Mouse (Mus musculus) CH12.LX (cell line): ENCODE results near the gene 1700008O03Rik. TPM values are rescaled to one million over a fixed set of nuclear protein-coding genes. Genes with fewer than 3 reads are reported as not detected.

Source experiments
- DNase-seq: peaks from one replicate; pipeline ENCODE4 v3.0.0-alpha.2; 2013; ENCODE audit errors: extremely low read depth
- H3K27ac ChIP-seq: 2 replicates; pipeline ENCODE4 v1.5.1; 2012; ENCODE audit warnings: low read depth, mild to moderate bottlenecking, control low read depth, moderate library complexity; ENCODE audit not compliant: insufficient read depth
- H3K27me3 ChIP-seq: replicated peaks from 2 replicates; pipeline ENCODE3; 2012; ENCODE audit warnings: inconsistent platforms
- H3K36me3 ChIP-seq, 2 experiments: replicated peaks in 1 of 2; 2 replicates each; pipeline versions ENCODE3 to v1.6.1; 2012; ENCODE audit warnings: inconsistent platforms in 1 of 2, low read length in 1 of 2, mild to moderate bottlenecking in 1 of 2, mixed read lengths in 1 of 2, moderate library complexity in 1 of 2; ENCODE audit not compliant: control insufficient read depth in 1 of 2, insufficient read depth in 1 of 2
- H3K4me1 ChIP-seq, 2 experiments: 2 replicates each; pipeline ENCODE4 v1.6.1; 2012; ENCODE audit warnings: inconsistent platforms in 1 of 2, moderate library complexity in 1 of 2; ENCODE audit not compliant: insufficient read depth in 2 of 2, control insufficient read depth in 1 of 2
- H3K4me2 ChIP-seq: 2 replicates; pipeline ENCODE4 v1.6.1; 2012; ENCODE audit warnings: low read depth, mild to moderate bottlenecking, control low read depth; ENCODE audit not compliant: poor library complexity, insufficient read depth, severe bottlenecking
- H3K4me3 ChIP-seq, 3 experiments: fragments of 150-350 bp in 1 of 3; sonication (generic) in 1 of 3; replicated peaks in 1 of 3; 2 replicates each; pipeline versions ENCODE3 to v1.5.1; 2011 to 2012; ENCODE audit warnings: low read depth in 2 of 3, low read length in 2 of 3, mild to moderate bottlenecking in 2 of 3, moderate library complexity in 2 of 3, control low read depth in 1 of 3, improper control_type of control experiment in 1 of 3, inconsistent platforms in 1 of 3, mixed read lengths in 1 of 3; ENCODE audit not compliant: poor library complexity in 1 of 3
- H3K79me2 ChIP-seq: replicated peaks from 2 replicates; pipeline ENCODE4 v1.6.1; 2012; ENCODE audit warnings: mild to moderate bottlenecking, moderate library complexity; ENCODE audit not compliant: control insufficient read depth, poor library complexity, insufficient read depth, severe bottlenecking; ENCODE audit errors: extremely low read depth
- H3K9ac ChIP-seq: 2 replicates; pipeline ENCODE4 v1.6.1; 2012; ENCODE audit warnings: low read depth, mild to moderate bottlenecking, control low read depth, moderate library complexity; ENCODE audit not compliant: insufficient read depth
- H3K9me3 ChIP-seq: replicated peaks from 2 replicates; pipeline ENCODE3; 2012; ENCODE audit warnings: low read length, inconsistent platforms, mixed read lengths
- BHLHE40 ChIP-seq: IDR thresholded peaks from 2 replicates; pipeline ENCODE4 v1.6.1; 2011; ENCODE audit warnings: mild to moderate bottlenecking, low read depth, low read length, improper control_type of control experiment
- CHD1 ChIP-seq: IDR thresholded peaks from 2 replicates; pipeline ENCODE4 v1.6.1; 2012; ENCODE audit warnings: low read depth, low read length, improper control_type of control experiment, inconsistent platforms
- E2F4 ChIP-seq: IDR thresholded peaks from 2 replicates; pipeline ENCODE4 v1.6.1; 2011; ENCODE audit warnings: low read depth, low read length, improper control_type of control experiment; ENCODE audit not compliant: insufficient replicate concordance
- ELF1 ChIP-seq: IDR thresholded peaks from 2 replicates; pipeline ENCODE4 v1.6.1; 2014; ENCODE audit warnings: low read depth, mild to moderate bottlenecking, inconsistent platforms, low read length, improper control_type of control experiment
- ETS1 ChIP-seq: conservative IDR thresholded peaks from 2 replicates; pipeline ENCODE4 v1.6.1; 2012; ENCODE audit warnings: low read depth, mild to moderate bottlenecking, inconsistent platforms, low read length, improper control_type of control experiment, moderate library complexity
- IRF4 ChIP-seq: IDR thresholded peaks from 2 replicates; pipeline ENCODE4 v1.6.1; 2014; ENCODE audit warnings: low read depth, mild to moderate bottlenecking, inconsistent platforms, low read length, improper control_type of control experiment
- KAT2A ChIP-seq: IDR thresholded peaks from 2 replicates; pipeline ENCODE4 v1.6.1; 2012; ENCODE audit warnings: low read length, improper control_type of control experiment, inconsistent platforms; ENCODE audit not compliant: insufficient replicate concordance
- MAFK ChIP-seq: IDR thresholded peaks from 2 replicates; pipeline ENCODE4 v1.6.1; 2011; ENCODE audit warnings: low read length, improper control_type of control experiment; ENCODE audit not compliant: insufficient replicate concordance
- MAX ChIP-seq: IDR thresholded peaks from 2 replicates; pipeline ENCODE4 v1.6.1; 2011; ENCODE audit warnings: low read length, improper control_type of control experiment
- MAZ ChIP-seq: IDR thresholded peaks from 2 replicates; pipeline ENCODE4 v1.6.1; 2012; ENCODE audit warnings: low read depth, mild to moderate bottlenecking, inconsistent platforms, low read length, improper control_type of control experiment, moderate library complexity
- MYC ChIP-seq: IDR thresholded peaks from 2 replicates; pipeline ENCODE4 v1.6.1; 2011; ENCODE audit warnings: low read depth, mild to moderate bottlenecking, improper control_type of control experiment, low read length
- POLR2A ChIP-seq: IDR thresholded peaks from 2 replicates; pipeline ENCODE4 v1.6.1; 2011; ENCODE audit warnings: low read depth, mild to moderate bottlenecking, improper control_type of control experiment, low read length
- POLR2AphosphoS2 ChIP-seq: IDR thresholded peaks from 2 replicates; pipeline ENCODE4 v1.6.1; 2011; ENCODE audit warnings: low read depth, low read length, improper control_type of control experiment
- RAD21 ChIP-seq: IDR thresholded peaks from 2 replicates; pipeline ENCODE4 v1.6.1; 2011; ENCODE audit warnings: low read depth, mild to moderate bottlenecking, low read length, improper control_type of control experiment, moderate library complexity
- RCOR1 ChIP-seq: conservative IDR thresholded peaks from 2 replicates; pipeline ENCODE4 v1.6.1; 2012; ENCODE audit warnings: low read depth, mild to moderate bottlenecking, inconsistent platforms, low read length, improper control_type of control experiment
- SIN3A ChIP-seq: IDR thresholded peaks from 2 replicates; pipeline ENCODE4 v1.6.1; 2012; ENCODE audit warnings: low read length, improper control_type of control experiment, inconsistent platforms
- SMC3 ChIP-seq: IDR thresholded peaks from 2 replicates; pipeline ENCODE4 v1.6.1; 2011; ENCODE audit warnings: low read depth, low read length, improper control_type of control experiment
- TBP ChIP-seq: conservative IDR thresholded peaks from 2 replicates; pipeline ENCODE4 v1.6.1; 2011; ENCODE audit warnings: low read depth, low read length, improper control_type of control experiment
- TCF12 ChIP-seq: IDR thresholded peaks from 2 replicates; pipeline ENCODE4 v1.6.1; 2014; ENCODE audit warnings: low read depth, mild to moderate bottlenecking, inconsistent platforms, low read length, improper control_type of control experiment
- ZNF384 ChIP-seq: IDR thresholded peaks from 2 replicates; pipeline ENCODE4 v1.6.1; 2012; ENCODE audit warnings: low read depth, low read length, improper control_type of control experiment, inconsistent platforms
- dilution Hi-C: fragments of 300-500 bp; cut with MboI; formaldehyde crosslinking; loops from 2 replicates; pipeline ENCODE4 v1.14.3; 2020; ENCODE audit warnings: low sequenced_read_pairs; ENCODE audit not compliant: extremely low pct_unique_long_range_greater_than_20kb, extremely low pct_ligation_motif_present
- in situ Hi-C: fragments of 300-500 bp; cut with MboI; formaldehyde crosslinking; loops from 3 replicates; pipeline ENCODE4 v1.14.3; 2019; ENCODE audit warnings: low sequenced_read_pairs, low pct_ligation_motif_present, low pct_unique_long_range_greater_than_20kb, mixed read lengths
- polyA plus RNA-seq: library from polyadenylated mRNA; unstranded; fragments of >175 nt; gene quantifications from 2 replicates; pipeline ENCODE4 v1.2.1, GENCODE M21; 2012; ENCODE audit warnings: low read depth; ENCODE audit not compliant: insufficient read length
- total RNA-seq, 2 experiments: library from RNA; depleted of rRNA; stranded (reverse); fragments of 300-350 nt in 1 of 2; fragments of >200 nt in 1 of 2; gene quantifications; 2 replicates each; pipeline ENCODE4 v1.2.3; 2012 to 2014

Gene 1700008O03Rik
- total and polyA plus RNA-seq, 3 experiments = 0.74 to 0.81 TPM; not detected in 1

- dilution Hi-C loops (no loop called here), in situ Hi-C loops (no loop called here)
- peak overlapping the region; percentile 22 for H3K4me2 ChIP-seq
- no peaks in the 10 kb centered on the region for H3K79me2 ChIP-seq
- H3K27me3 ChIP-seq = peaks cover 74% of the 10 kb centered on the region
- peak overlapping the region in 1 of 3 experiments; percentile 17 for H3K4me3 ChIP-seq
- no peaks in the 10 kb centered on the region for H3K9me3 ChIP-seq
- peaks cover 16 to 45% of the 10 kb centered on the region in 2 experiments for H3K4me1 ChIP-seq
- no peak overlapping the region for H3K27ac ChIP-seq
- no peak overlapping the region for H3K9ac ChIP-seq
- TF ChIP-seq ELF1 (no peak), TBP (no peak), TCF12 (0 out of 2 replicates have a peak, but pooled peaks have one; percentile 11), KAT2A (no peak), ZNF384 (no peak), RCOR1 (no peak), IRF4 (no peak), ETS1 (no peak)
- no peaks in the 10 kb centered on the region for H3K36me3 ChIP-seq
- DNase-seq = peak; percentile 15
Observed at GRCm38 (mm10) chr7:44310878-44311712, 74.5 kb downstream of the 1700008O03Rik start.

- dilution Hi-C loops = no loop called here
- in situ Hi-C loops = no loop called here
- H3K27me3 ChIP-seq = peaks cover 75% of the 10 kb centered on the region
- no peaks in the 10 kb centered on the region for H3K79me2 ChIP-seq
- peak overlapping the region; percentile 22 for H3K4me2 ChIP-seq
- no peak for DNase-seq
- no peak overlapping the region for H3K27ac ChIP-seq
- no peak overlapping the region for H3K9ac ChIP-seq
- TF ChIP-seq MAFK = no peak
- no peak for TF ChIP-seq SMC3
- no peak for TF ChIP-seq MAZ
- no peak for TF ChIP-seq BHLHE40
- no peak for TF ChIP-seq POLR2AphosphoS2
- TF ChIP-seq POLR2A = no peak
- no peak for TF ChIP-seq SIN3A
- TF ChIP-seq CHD1 = no peak
- no peak for TF ChIP-seq ZNF384
- no peak for TF ChIP-seq MAX
- no peak for TF ChIP-seq E2F4
- TF ChIP-seq MYC = no peak
- no peak for TF ChIP-seq RAD21
- TF ChIP-seq, all 38 proteins: peak for 0
- Histone ChIP-seq H3K9me3 (no peaks in the 10 kb centered on the region), H3K4me3 (no peak overlapping the region), H3K36me3 (no peaks in the 10 kb centered on the region), H3K4me1 (peaks cover 21 to 44% of the 10 kb centered on the region in 2 experiments)
Observed at GRCm38 (mm10) chr7:44310285-44310877, 75.2 kb downstream of the 1700008O03Rik start.

Other genes starting within 250 kb of the 1700008O03Rik start
Only the 20 nearest of the 25 such genes appear.
- not detected in 2 replicates for gene Klk1b4, start 178.4 kb downstream of the 1700008O03Rik start, total RNA-seq (2012; rRNA removed)
- not detected in 2 replicates for gene Klk1b4, start 178.4 kb downstream of the 1700008O03Rik start, total RNA-seq (2014; rRNA removed)
- gene Klk1b4, start 178.4 kb downstream of the 1700008O03Rik start, polyA plus RNA-seq = not detected in 2 replicates
- not detected in 2 replicates for gene Klk1b5, start 169.9 kb downstream of the 1700008O03Rik start, total RNA-seq (2012; rRNA removed)
- gene Klk1b5, start 169.9 kb downstream of the 1700008O03Rik start, total RNA-seq (2014; rRNA removed) = not detected in 2 replicates
- not detected in 2 replicates for gene Klk1b5, start 169.9 kb downstream of the 1700008O03Rik start, polyA plus RNA-seq
- gene Klk1, start 160.5 kb downstream of the 1700008O03Rik start, total RNA-seq (2012; rRNA removed) = not detected in 2 replicates
- gene Klk1, start 160.5 kb downstream of the 1700008O03Rik start, total RNA-seq (2014; rRNA removed) = 0.27 TPM in 1 of 2 replicates, not detected in the other
- gene Klk1, start 160.5 kb downstream of the 1700008O03Rik start, polyA plus RNA-seq = not detected in 2 replicates
- gene Gm36864, start 149.6 kb downstream of the 1700008O03Rik start, total RNA-seq (2012; rRNA removed) = not detected in 2 replicates
- not detected in 2 replicates for gene Gm36864, start 149.6 kb downstream of the 1700008O03Rik start, total RNA-seq (2014; rRNA removed)
- gene Gm36864, start 149.6 kb downstream of the 1700008O03Rik start, polyA plus RNA-seq = 0.16 TPM in 1 of 2 replicates, not detected in the other
- gene 1700028J19Rik, start 139.1 kb downstream of the 1700008O03Rik start, total RNA-seq (2012; rRNA removed) = 0.25 and 0.38 TPM in 2 replicates
- 0.36 and 0.44 TPM in 2 replicates for gene 1700028J19Rik, start 139.1 kb downstream of the 1700008O03Rik start, total RNA-seq (2014; rRNA removed)
- gene 1700028J19Rik, start 139.1 kb downstream of the 1700008O03Rik start, polyA plus RNA-seq = 0.60 and 0.86 TPM in 2 replicates
- gene 2410002F23Rik, start 139.1 kb downstream of the 1700008O03Rik start, total RNA-seq (2012; rRNA removed) = 44.4 and 64.0 TPM in 2 replicates
- gene 2410002F23Rik, start 139.1 kb downstream of the 1700008O03Rik start, total RNA-seq (2014; rRNA removed) = 67.0 and 69.6 TPM in 2 replicates
- gene 2410002F23Rik, start 139.1 kb downstream of the 1700008O03Rik start, polyA plus RNA-seq = 91.0 and 96.1 TPM in 2 replicates
- gene Acp4, start 128.4 kb downstream of the 1700008O03Rik start, total RNA-seq (2012; rRNA removed) = 0.08 TPM in 1 of 2 replicates, not detected in the other
- not detected in 2 replicates for gene Acp4, start 128.4 kb downstream of the 1700008O03Rik start, total RNA-seq (2014; rRNA removed)
- 0.33 and 0.57 TPM in 2 replicates for gene Acp4, start 128.4 kb downstream of the 1700008O03Rik start, polyA plus RNA-seq
- gene Gm15517, start 124.4 kb downstream of the 1700008O03Rik start, total RNA-seq (2012; rRNA removed) = not detected in 2 replicates
- gene Gm15517, start 124.4 kb downstream of the 1700008O03Rik start, total RNA-seq (2014; rRNA removed) = not detected in 2 replicates
- not detected in 2 replicates for gene Gm15517, start 124.4 kb downstream of the 1700008O03Rik start, polyA plus RNA-seq
- gene Clec11a, start 78.9 kb downstream of the 1700008O03Rik start, total RNA-seq (2012; rRNA removed) = 0.89 and 0.97 TPM in 2 replicates
- 0.46 and 0.69 TPM in 2 replicates for gene Clec11a, start 78.9 kb downstream of the 1700008O03Rik start, total RNA-seq (2014; rRNA removed)
- gene Clec11a, start 78.9 kb downstream of the 1700008O03Rik start, polyA plus RNA-seq = 0.38 and 0.53 TPM in 2 replicates
- gene Shank1, start 75.6 kb downstream of the 1700008O03Rik start, total RNA-seq (2012; rRNA removed) = under 0.01 and 0.04 TPM in 2 replicates
- gene Shank1, start 75.6 kb downstream of the 1700008O03Rik start, total RNA-seq (2014; rRNA removed) = not detected in 2 replicates
- gene Shank1, start 75.6 kb downstream of the 1700008O03Rik start, polyA plus RNA-seq = 0.07 and 0.12 TPM in 2 replicates
- 0.08 and 0.17 TPM in 2 replicates for gene Syt3, start 1.7 kb downstream of the 1700008O03Rik start, total RNA-seq (2012; rRNA removed)
- 0.11 TPM in 1 of 2 replicates, not detected in the other for gene Syt3, start 1.7 kb downstream of the 1700008O03Rik start, total RNA-seq (2014; rRNA removed)
- gene Syt3, start 1.7 kb downstream of the 1700008O03Rik start, polyA plus RNA-seq = 0.30 TPM in 1 of 2 replicates, not detected in the other
- 0.04 TPM in 1 of 2 replicates, not detected in the other for gene Lrrc4b, start 43.2 kb upstream of the 1700008O03Rik start, total RNA-seq (2012; rRNA removed)
- gene Lrrc4b, start 43.2 kb upstream of the 1700008O03Rik start, total RNA-seq (2014; rRNA removed) = not detected in 2 replicates
- gene Lrrc4b, start 43.2 kb upstream of the 1700008O03Rik start, polyA plus RNA-seq = not detected in 2 replicates
- not detected in 2 replicates for gene Aspdh, start 79.6 kb upstream of the 1700008O03Rik start, total RNA-seq (2012; rRNA removed)
- gene Aspdh, start 79.6 kb upstream of the 1700008O03Rik start, total RNA-seq (2014; rRNA removed) = not detected in 2 replicates
- not detected in 2 replicates for gene Aspdh, start 79.6 kb upstream of the 1700008O03Rik start, polyA plus RNA-seq
- gene Josd2, start 82.2 kb upstream of the 1700008O03Rik start, total RNA-seq (2012; rRNA removed) = 53.0 and 57.7 TPM in 2 replicates
- gene Josd2, start 82.2 kb upstream of the 1700008O03Rik start, total RNA-seq (2014; rRNA removed) = 23.4 and 33.9 TPM in 2 replicates
- gene Josd2, start 82.2 kb upstream of the 1700008O03Rik start, polyA plus RNA-seq = 45.9 and 54.8 TPM in 2 replicates
- 25.9 and 32.4 TPM in 2 replicates for gene Emc10, start 110.7 kb upstream of the 1700008O03Rik start, total RNA-seq (2012; rRNA removed)
- gene Emc10, start 110.7 kb upstream of the 1700008O03Rik start, total RNA-seq (2014; rRNA removed) = 14.1 and 14.4 TPM in 2 replicates
- 42.7 and 49.1 TPM in 2 replicates for gene Emc10, start 110.7 kb upstream of the 1700008O03Rik start, polyA plus RNA-seq
- 1.2 and 1.3 TPM in 2 replicates for gene Fam71e1, start 110.8 kb upstream of the 1700008O03Rik start, total RNA-seq (2012; rRNA removed)
- gene Fam71e1, start 110.8 kb upstream of the 1700008O03Rik start, total RNA-seq (2014; rRNA removed) = not detected in 2 replicates
- gene Fam71e1, start 110.8 kb upstream of the 1700008O03Rik start, polyA plus RNA-seq = 0.33 and 0.39 TPM in 2 replicates
- gene Mybpc2, start 138.8 kb upstream of the 1700008O03Rik start, total RNA-seq (2012; rRNA removed) = 3.0 and 5.0 TPM in 2 replicates
- gene Mybpc2, start 138.8 kb upstream of the 1700008O03Rik start, total RNA-seq (2014; rRNA removed) = 2.0 TPM in 2 replicates
- gene Mybpc2, start 138.8 kb upstream of the 1700008O03Rik start, polyA plus RNA-seq = 8.3 and 8.6 TPM in 2 replicates
- gene Spib, start 146.3 kb upstream of the 1700008O03Rik start, total RNA-seq (2012; rRNA removed) = 135 and 200 TPM in 2 replicates
- gene Spib, start 146.3 kb upstream of the 1700008O03Rik start, total RNA-seq (2014; rRNA removed) = 162 and 194 TPM in 2 replicates
- gene Spib, start 146.3 kb upstream of the 1700008O03Rik start, polyA plus RNA-seq = 279 and 336 TPM in 2 replicates
- gene Pold1, start 163.0 kb upstream of the 1700008O03Rik start, total RNA-seq (2012; rRNA removed) = 103 and 131 TPM in 2 replicates
- gene Pold1, start 163.0 kb upstream of the 1700008O03Rik start, total RNA-seq (2014; rRNA removed) = 44.2 and 49.3 TPM in 2 replicates
- gene Pold1, start 163.0 kb upstream of the 1700008O03Rik start, polyA plus RNA-seq = 61.4 and 67.6 TPM in 2 replicates
- gene Nr1h2, start 168.1 kb upstream of the 1700008O03Rik start, total RNA-seq (2012; rRNA removed) = 36.8 and 50.0 TPM in 2 replicates
- gene Nr1h2, start 168.1 kb upstream of the 1700008O03Rik start, total RNA-seq (2014; rRNA removed) = 13.9 and 14.2 TPM in 2 replicates
- 40.5 and 43.8 TPM in 2 replicates for gene Nr1h2, start 168.1 kb upstream of the 1700008O03Rik start, polyA plus RNA-seq